Mouse (Mus musculus): ENCODE data around the gene Ldlrad1. TPM values are rescaled to one million over a fixed set of nuclear protein-coding genes. Genes with fewer than 3 reads are reported as not detected.

Gene Ldlrad1
- total RNA-seq, 1 experiment: not detected

- Histone ChIP-seq H3K27ac (ENCODE audit: insufficient read depth, low read depth, low read length, poor library complexity, severe bottlenecking) (no peak overlapping the region), H3K4me1 (ENCODE audit: control insufficient read depth in 2 of 2, insufficient read depth in 2 of 2, low read length in 2 of 2, poor library complexity in 1 of 2) (0 out of 4 replicates have a peak, but pooled peaks cover 0 to 3% of the 10 kb centered on the region in 2 experiments), H3K9me3 (ENCODE audit: control insufficient read depth, insufficient read depth, low read depth, low read length) (no peaks in the 10 kb centered on the region), H3K4me3 (ENCODE audit: insufficient read depth in 1 of 2, low read depth in 1 of 2, low read length in 2 of 2, poor library complexity in 1 of 2, severe bottlenecking in 1 of 2) (peak overlapping the region; percentile 96), H3K9ac (ENCODE audit: insufficient read depth, low read depth, low read length, poor library complexity, severe bottlenecking) (peak overlapping the region; percentile 95), H3K36me3 (ENCODE audit: control insufficient read depth, insufficient read depth, low read length, poor library complexity, severe bottlenecking) (no peaks in the 10 kb centered on the region)
- TF ChIP-seq HCFC1 (IDR thresholded peaks at IDR 0.05; ENCODE audit: borderline replicate concordance, insufficient read depth, low read length) (no peak; the same call in 1 of the 2 replicates), ZNF384 (IDR thresholded peaks at IDR 0.05; ENCODE audit: low read depth, low read length) (no peak), MAFK (IDR thresholded peaks at IDR 0.05; ENCODE audit: insufficient read depth, low read depth, low read length) (no peak), ZC3H11A (IDR thresholded peaks at IDR 0.05; ENCODE audit: borderline replicate concordance, low read depth, low read length) (no peak), CHD2 (IDR thresholded peaks at IDR 0.05; ENCODE audit: low read depth, low read length) (no peak)
- DNase-seq (ENCODE audit: low read depth, low spot score): no peak
- in situ Hi-C loops (cut with MboI; ENCODE audit: low sequenced_read_pairs in 2 of 2, unreplicated experiment in 2 of 2): no loop called here
These were observed 43.5 kb downstream of the Ldlrad1 start for GRCm38 (mm10) chr4:107252522-107252921.

GRCm38 (mm10) chr4:107253125-107254091 lies 44.4 kb downstream of the Ldlrad1 start, which contains the start of the genes Lrrc42 and Hspb11:
Gene Lrrc42 (minus strand): TSS chr4:107253532.
Gene Hspb11 (plus strand): TSS chr4:107253593.
- H3K4me1 ChIP-seq (ENCODE audit: control insufficient read depth in 2 of 2, insufficient read depth in 2 of 2, low read length in 2 of 2, poor library complexity in 1 of 2): 0 out of 4 replicates have a peak, but pooled peaks cover 0 to 3% of the 10 kb centered on the region in 2 experiments
- in situ Hi-C loops (cut with MboI; ENCODE audit: low sequenced_read_pairs in 2 of 2, unreplicated experiment in 2 of 2): no loop called here
- no peak for TF ChIP-seq ZC3H11A (IDR thresholded peaks at IDR 0.05; ENCODE audit: borderline replicate concordance, low read depth, low read length)
- TF ChIP-seq MAFK (IDR thresholded peaks at IDR 0.05; ENCODE audit: insufficient read depth, low read depth, low read length): no peak
- no peak for TF ChIP-seq CHD2 (IDR thresholded peaks at IDR 0.05; ENCODE audit: low read depth, low read length)
- TF ChIP-seq HCFC1 (IDR thresholded peaks at IDR 0.05; ENCODE audit: borderline replicate concordance, insufficient read depth, low read length): no peak
- no peak for TF ChIP-seq ZNF384 (IDR thresholded peaks at IDR 0.05; ENCODE audit: low read depth, low read length)
- peak within 1 kb of the TSS; percentile 75 for H3K27ac ChIP-seq (ENCODE audit: insufficient read depth, low read depth, low read length, poor library complexity, severe bottlenecking)
- no peaks in the 10 kb centered on the region for H3K9me3 ChIP-seq (ENCODE audit: control insufficient read depth, insufficient read depth, low read depth, low read length)
- peak; percentile 83 for DNase-seq (ENCODE audit: low read depth, low spot score)
- peak within 1 kb of the TSS; percentile 96 for H3K4me3 ChIP-seq (ENCODE audit: insufficient read depth in 1 of 2, low read depth in 1 of 2, low read length in 2 of 2, poor library complexity in 1 of 2, severe bottlenecking in 1 of 2)
- H3K36me3 ChIP-seq (ENCODE audit: control insufficient read depth, insufficient read depth, low read length, poor library complexity, severe bottlenecking): no peaks in the 10 kb centered on the region
- H3K9ac ChIP-seq (ENCODE audit: insufficient read depth, low read depth, low read length, poor library complexity, severe bottlenecking): peak within 1 kb of the TSS; percentile 95

- TF ChIP-seq CHD2 (IDR thresholded peaks at IDR 0.05; ENCODE audit: low read depth, low read length): no peak
- no peak for TF ChIP-seq MAFK (IDR thresholded peaks at IDR 0.05; ENCODE audit: insufficient read depth, low read depth, low read length)
- TF ChIP-seq ZC3H11A (IDR thresholded peaks at IDR 0.05; ENCODE audit: borderline replicate concordance, low read depth, low read length): no peak
- no peak for TF ChIP-seq HCFC1 (IDR thresholded peaks at IDR 0.05; ENCODE audit: borderline replicate concordance, insufficient read depth, low read length)
- TF ChIP-seq ZNF384 (IDR thresholded peaks at IDR 0.05; ENCODE audit: low read depth, low read length): no peak
- DNase-seq (ENCODE audit: low read depth, low spot score): no peak
- Histone ChIP-seq H3K9ac (ENCODE audit: insufficient read depth, low read depth, low read length, poor library complexity, severe bottlenecking) (peak overlapping the region; percentile 15; the same call in 1 of the 2 replicates), H3K4me1 (ENCODE audit: control insufficient read depth in 2 of 2, insufficient read depth in 2 of 2, low read length in 2 of 2, poor library complexity in 1 of 2) (0 out of 4 replicates have a peak, but pooled peaks cover 0 to 3% of the 10 kb centered on the region in 2 experiments), H3K27ac (ENCODE audit: insufficient read depth, low read depth, low read length, poor library complexity, severe bottlenecking) (no peak overlapping the region), H3K4me3 (ENCODE audit: insufficient read depth in 1 of 2, low read depth in 1 of 2, low read length in 2 of 2, poor library complexity in 1 of 2, severe bottlenecking in 1 of 2) (peak overlapping the region; percentile 96; a peak in 3 of 4 replicates), H3K9me3 (ENCODE audit: control insufficient read depth, insufficient read depth, low read depth, low read length) (no peaks in the 10 kb centered on the region), H3K36me3 (ENCODE audit: control insufficient read depth, insufficient read depth, low read length, poor library complexity, severe bottlenecking) (no peaks in the 10 kb centered on the region)
- in situ Hi-C loops (cut with MboI; ENCODE audit: low sequenced_read_pairs in 2 of 2, unreplicated experiment in 2 of 2): no loop called here
These were observed 45.4 kb downstream of the Ldlrad1 start for GRCm38 (mm10) chr4:107254414-107254813.

GRCm38 (mm10) chr4:107260001-107260400 lies 51.0 kb downstream of the Ldlrad1 start:
- no peaks in the 10 kb centered on the region for H3K9me3 ChIP-seq (ENCODE audit: control insufficient read depth, insufficient read depth, low read depth, low read length)
- TF ChIP-seq MAFK (IDR thresholded peaks at IDR 0.05; ENCODE audit: insufficient read depth, low read depth, low read length) (no peak), CHD2 (IDR thresholded peaks at IDR 0.05; ENCODE audit: low read depth, low read length) (no peak), HCFC1 (IDR thresholded peaks at IDR 0.05; ENCODE audit: borderline replicate concordance, insufficient read depth, low read length) (no peak), ZNF384 (IDR thresholded peaks at IDR 0.05; ENCODE audit: low read depth, low read length) (no peak), ZC3H11A (IDR thresholded peaks at IDR 0.05; ENCODE audit: borderline replicate concordance, low read depth, low read length) (no peak)
- DNase-seq (ENCODE audit: low read depth, low spot score): no peak
- no peaks in the 10 kb centered on the region for H3K4me1 ChIP-seq (ENCODE audit: control insufficient read depth in 2 of 2, insufficient read depth in 2 of 2, low read length in 2 of 2, poor library complexity in 1 of 2)
- no peak overlapping the region for H3K4me3 ChIP-seq (ENCODE audit: insufficient read depth in 1 of 2, low read depth in 1 of 2, low read length in 2 of 2, poor library complexity in 1 of 2, severe bottlenecking in 1 of 2)
- no peaks in the 10 kb centered on the region for H3K36me3 ChIP-seq (ENCODE audit: control insufficient read depth, insufficient read depth, low read length, poor library complexity, severe bottlenecking)
- H3K27ac ChIP-seq (ENCODE audit: insufficient read depth, low read depth, low read length, poor library complexity, severe bottlenecking): no peak overlapping the region
- H3K9ac ChIP-seq (ENCODE audit: insufficient read depth, low read depth, low read length, poor library complexity, severe bottlenecking): no peak overlapping the region
- in situ Hi-C loops (cut with MboI; ENCODE audit: low sequenced_read_pairs in 2 of 2, unreplicated experiment in 2 of 2): no loop called here

Other genes with a start within 250 kb of the Ldlrad1 start
- 59.2 and 60.1 TPM in 2 replicates for gene Mrpl37, start 142.3 kb upstream of the Ldlrad1 start, total RNA-seq (2012; rRNA removed)
- 8.8 and 9.3 TPM in 2 replicates for gene Cyb5rl, start 142.2 kb upstream of the Ldlrad1 start, total RNA-seq (2012; rRNA removed)
- gene Cdcp2, start 112.3 kb upstream of the Ldlrad1 start, total RNA-seq (2012; rRNA removed): 0.09 and 0.32 TPM in 2 replicates
- gene Tmem59, start 30.8 kb upstream of the Ldlrad1 start, total RNA-seq (2012; rRNA removed): 249 and 298 TPM in 2 replicates
- gene Tceanc2, start 30.1 kb upstream of the Ldlrad1 start, total RNA-seq (2012; rRNA removed): 4.9 and 7.1 TPM in 2 replicates
- 14.4 and 24.0 TPM in 2 replicates for gene Lrrc42, start 44.4 kb downstream of the Ldlrad1 start, total RNA-seq (2012; rRNA removed)
- 6.4 and 9.4 TPM in 2 replicates for gene Hspb11, start 44.4 kb downstream of the Ldlrad1 start, total RNA-seq (2012; rRNA removed)
- gene Dio1, start 98.0 kb downstream of the Ldlrad1 start, total RNA-seq (2012; rRNA removed): not detected in 2 replicates
- gene Yipf1, start 105.2 kb downstream of the Ldlrad1 start, total RNA-seq (2012; rRNA removed): 31.6 and 34.5 TPM in 2 replicates
- 102 and 188 TPM in 2 replicates for gene Ndc1, start 158.6 kb downstream of the Ldlrad1 start, total RNA-seq (2012; rRNA removed)
- gene Glis1, start 225.4 kb downstream of the Ldlrad1 start, total RNA-seq (2012; rRNA removed): 0.98 and 1.7 TPM in 2 replicates

Data from ES-E14 (cell line).